Comparison of ENCODE assay signal across 8 mouse cellular contexts in genomic region chr4:151073108-151073744, GRCm38 (mm10). TPM values are rescaled to one million over a fixed set of nuclear protein-coding genes. Genes with fewer than 3 reads are reported as not detected.
DNase-seq lines count a peak whose midpoint lies in the region; ATAC-seq and TF ChIP-seq lines count a peak whose summit lies in the region.

No protein-coding gene starts in this region.

- TF ChIP-seq CTCF in heart, adult 2 months (IDR thresholded peaks at IDR 0.05): peak; percentile 94
- peak; percentile 95 for TF ChIP-seq CTCF in intestine, postnatal 0 days (IDR thresholded peaks at IDR 0.05; ENCODE audit: low read depth)

- no peaks in the 10 kb centered on the region for H3K9me3 ChIP-seq in heart, embryonic 10.5 days
- H3K9me3 ChIP-seq in intestine, postnatal 0 days (ENCODE audit: control insufficient read depth): no peaks in the 10 kb centered on the region
- H3K9me3 ChIP-seq in midbrain, embryonic 15.5 days: no peaks in the 10 kb centered on the region

- no peak for ATAC-seq in intestine, postnatal 0 days
- peak; percentile 66 for ATAC-seq in midbrain, embryonic 15.5 days (replicated peaks)

- no peak overlapping the region for H3K9ac ChIP-seq in heart, adult 2 months (ENCODE audit: low read depth, low read length)
- H3K9ac ChIP-seq in intestine, postnatal 0 days (ENCODE audit: low read depth, low read length): no peak overlapping the region
- H3K9ac ChIP-seq in midbrain, embryonic 15.5 days: no peak overlapping the region

- H3K36me3 ChIP-seq in heart, adult 2 months (ENCODE audit: control insufficient read depth, insufficient read depth, low read length): no peaks in the 10 kb centered on the region
- peaks cover 78% of the 10 kb centered on the region for H3K36me3 ChIP-seq in heart, embryonic 10.5 days
- H3K36me3 ChIP-seq in intestine, postnatal 0 days (ENCODE audit: control insufficient read depth, insufficient read depth): no peaks in the 10 kb centered on the region
- peaks cover 60% of the 10 kb centered on the region for H3K36me3 ChIP-seq in midbrain, embryonic 15.5 days (replicated peaks)

- no peak overlapping the region for H3K4me2 ChIP-seq in intestine, postnatal 0 days (replicated peaks; ENCODE audit: low read depth)
- no peak overlapping the region for H3K4me2 ChIP-seq in midbrain, embryonic 15.5 days

- H3K4me1 ChIP-seq in heart, adult 2 months (ENCODE audit: control insufficient read depth, insufficient read depth, low read length): no peaks in the 10 kb centered on the region
- H3K4me1 ChIP-seq in heart, embryonic 10.5 days: no peaks in the 10 kb centered on the region
- H3K4me1 ChIP-seq in intestine, postnatal 0 days (replicated peaks; ENCODE audit: control insufficient read depth, insufficient read depth, low read length): 0 out of 2 replicates have a peak, but pooled peaks cover 3% of the 10 kb centered on the region
- no peaks in the 10 kb centered on the region for H3K4me1 ChIP-seq in midbrain, embryonic 15.5 days

- no peaks in the 10 kb centered on the region for H3K27me3 ChIP-seq in heart, adult 2 months (ENCODE audit: control insufficient read depth, insufficient read depth, low read length)
- no peaks in the 10 kb centered on the region for H3K27me3 ChIP-seq in heart, embryonic 10.5 days (ENCODE audit: insufficient read depth, poor library complexity, severe bottlenecking)
- H3K27me3 ChIP-seq in intestine, postnatal 0 days (replicated peaks; ENCODE audit: control insufficient read depth, insufficient read depth, low read length): no peaks in the 10 kb centered on the region
- no peaks in the 10 kb centered on the region for H3K27me3 ChIP-seq in midbrain, embryonic 15.5 days (replicated peaks)

- peak; percentile 74; the same call in 1 of the 2 replicates for TF ChIP-seq EP300 in heart, adult 2 months (IDR thresholded peaks at IDR 0.05; ENCODE audit: insufficient read depth, low read depth, low read length)

- intact Hi-C loops in heart, adult 2 months (cut with DNase I): loop anchor here (1.0 to 2.0 kb wide), 2 partner anchors 56 to 68 kb away; no protein-coding TSS in a partner anchor
- intact Hi-C loops in left cerebral cortex, postnatal 14 days (cut with DNase I): loop anchor here (1.0 kb wide), 1 partner anchor 66 kb away; no protein-coding TSS in a partner anchor

- TF ChIP-seq POLR2A in heart, adult 2 months (IDR thresholded peaks at IDR 0.05; ENCODE audit: insufficient read depth, low read depth, low read length): no peak

- whole genome bisulfite sequencing in heart, adult 2 months: 42% methylated on average over 13 of the region's 13 CpGs
- WGBS in heart, embryonic 10.5 days: 57% methylated on average over 13 of the region's 13 CpGs
- WGBS in intestine, postnatal 0 days: 51% methylated on average over 13 of the region's 13 CpGs
- WGBS in midbrain, embryonic 15.5 days: 56% methylated on average over 13 of the region's 13 CpGs

- no peaks in the 10 kb centered on the region for H3K79me2 ChIP-seq in heart, adult 2 months (replicated peaks; ENCODE audit: control insufficient read depth, insufficient read depth, low read length)

- no peak overlapping the region for H3K27ac ChIP-seq in heart, adult 2 months
- H3K27ac ChIP-seq in heart, embryonic 10.5 days: no peak overlapping the region
- no peak overlapping the region for H3K27ac ChIP-seq in intestine, postnatal 0 days (ENCODE audit: low read depth, low read length)
- no peak overlapping the region for H3K27ac ChIP-seq in midbrain, embryonic 15.5 days

- DNase-seq in heart, adult 2 months: peak; percentile 59 to 66
- no peak for DNase-seq in heart, embryonic 10.5 days (ENCODE audit: low spot score)
- peak; percentile 48 to 87 for DNase-seq in cerebellum, postnatal 4 days (ENCODE audit: low spot score in 2 of 2)
- DNase-seq in gastrocnemius, adult 8-10 months (ENCODE audit: low spot score in 2 of 2): peak; percentile 40 to 54
- DNase-seq in left cerebral cortex, postnatal 14 days (ENCODE audit: low spot score in 2 of 2): peak; percentile 88 to 90
- peak; percentile 55 for DNase-seq in skeletal muscle tissue, adult 2 months (ENCODE audit: low read depth, low spot score)

- H3K4me3 ChIP-seq in heart, adult 2 months: no peak overlapping the region
- H3K4me3 ChIP-seq in heart, embryonic 10.5 days: no peak overlapping the region
- H3K4me3 ChIP-seq in intestine, postnatal 0 days (ENCODE audit: low read depth, low read length): no peak overlapping the region
- no peak overlapping the region for H3K4me3 ChIP-seq in midbrain, embryonic 15.5 days

RNA-seq across cellular contexts. Expression of gene Vamp3, which starts 15.5 kb away (rescaled TPM):
- 10 to 100 TPM; 47.8 to 63.1 TPM for total RNA-seq in heart, adult 2 months (2021)
- polyA plus RNA-seq in heart, adult 2 months (2012; rRNA removed): 38.0 and 77.6 TPM in 2 replicates
- polyA plus RNA-seq in heart, embryonic 10.5 days (2016; fragmentation: Nextera tagmentation; extraction: Ambion mirVana): 105 and 113 TPM in 2 replicates
- total RNA-seq in gastrocnemius, adult 8-10 months (2022): 10 to 100 TPM; 51.9 to 60.7 (median 57.1) TPM
- 104 and 109 TPM in 2 replicates for polyA plus RNA-seq in intestine, postnatal 0 days (2015; fragmentation: Nextera tagmentation; extraction: Ambion mirVana)
- total RNA-seq in left cerebral cortex, postnatal 14 days (2021): 10 to 100 TPM; 31.7 to 33.6 TPM
- polyA plus RNA-seq in midbrain, embryonic 15.5 days (2015; fragmentation: Nextera tagmentation; extraction: Ambion mirVana): 48.5 and 52.4 TPM in 2 replicates

RNA-seq across cellular contexts. Expression of gene Gm13090, which starts 16.1 kb away (rescaled TPM):
- total RNA-seq in heart, adult 2 months (2021): under 1 TPM in 1 of 2 experiments, not detected in 1; 0.34 TPM
- 0.35 and 0.41 TPM in 2 replicates for polyA plus RNA-seq in heart, adult 2 months (2012; rRNA removed)
- polyA plus RNA-seq in heart, embryonic 10.5 days (2016; fragmentation: Nextera tagmentation; extraction: Ambion mirVana): not detected in 2 replicates
- total RNA-seq in gastrocnemius, adult 8-10 months (2022): not detected
- polyA plus RNA-seq in intestine, postnatal 0 days (2015; fragmentation: Nextera tagmentation; extraction: Ambion mirVana): not detected in 2 replicates
- total RNA-seq in left cerebral cortex, postnatal 14 days (2021): not detected
- 0.24 and 0.48 TPM in 2 replicates for polyA plus RNA-seq in midbrain, embryonic 15.5 days (2015; fragmentation: Nextera tagmentation; extraction: Ambion mirVana)

RNA-seq across cellular contexts. Expression of gene Per3, which starts 28.8 kb away (rescaled TPM):
- 10 to 100 TPM in 1 of 2 experiments, 1 to 10 TPM in 1; 2.2 to 11.1 TPM for total RNA-seq in heart, adult 2 months (2021)
- 12.2 and 15.3 TPM in 2 replicates for polyA plus RNA-seq in heart, adult 2 months (2012; rRNA removed)
- 5.6 and 7.0 TPM in 2 replicates for polyA plus RNA-seq in heart, embryonic 10.5 days (2016; fragmentation: Nextera tagmentation; extraction: Ambion mirVana)
- 10 to 100 TPM in 3 of 4 experiments, 1 to 10 TPM in 1; 6.5 to 14.8 (median 11.6) TPM for total RNA-seq in gastrocnemius, adult 8-10 months (2022)
- polyA plus RNA-seq in intestine, postnatal 0 days (2015; fragmentation: Nextera tagmentation; extraction: Ambion mirVana): 2.1 and 3.5 TPM in 2 replicates
- 10 to 100 TPM; 21.4 to 21.5 TPM for total RNA-seq in left cerebral cortex, postnatal 14 days (2021)
- polyA plus RNA-seq in midbrain, embryonic 15.5 days (2015; fragmentation: Nextera tagmentation; extraction: Ambion mirVana): 3.7 and 3.8 TPM in 2 replicates
